Mouse (Mus musculus) embryonic facial prominence, embryonic 10.5 days (tissue): ENCODE results near the gene Pcca. TPM values are rescaled to one million over a fixed set of nuclear protein-coding genes. Genes with fewer than 3 reads are reported as not detected.

Experiments
- DNase-seq: peaks from one replicate; pipeline ENCODE4 v3.0.0-alpha.2; 2017; ENCODE audit warnings: low spot score
- H3K27ac ChIP-seq: fragments of 300-500 bp; sonication (generic); replicated peaks from 2 replicates; pipeline ENCODE4 v1.5.1; 2016; ENCODE audit warnings: mild to moderate bottlenecking
- H3K27me3 ChIP-seq: fragments of 300-500 bp; sonication (generic); replicated peaks from 2 replicates; pipeline ENCODE4 v1.6.1; 2016; ENCODE audit warnings: low read depth, mild to moderate bottlenecking; ENCODE audit not compliant: poor library complexity, severe bottlenecking
- H3K36me3 ChIP-seq: fragments of 300-500 bp; sonication (generic); replicated peaks from 2 replicates; pipeline ENCODE4 v1.6.1; 2016; ENCODE audit warnings: mild to moderate bottlenecking, moderate library complexity
- H3K4me1 ChIP-seq: fragments of 300-500 bp; sonication (generic); 2 replicates; pipeline ENCODE4 v1.6.1; 2016
- H3K4me3 ChIP-seq: fragments of 300-500 bp; sonication (generic); 2 replicates; pipeline ENCODE4 v1.5.1; 2016; ENCODE audit warnings: mild to moderate bottlenecking, moderate library complexity
- H3K9me3 ChIP-seq: fragments of 300-500 bp; sonication (generic); 2 replicates; pipeline ENCODE4 v1.6.1; 2016; ENCODE audit warnings: mild to moderate bottlenecking
- WGBS: fragments of 180-500 bp; shearing (Covaris S2); methylation state at CpG from one replicate; pipeline ENCODE4 v1.1.7; 2016; 5-methylcytosine and 5-hydroxymethylcytosine counted together
- polyA plus RNA-seq: library from polyadenylated mRNA; unstranded; fragments of >200 nt; fragmentation: Nextera tagmentation; extraction: Ambion mirVana; gene quantifications from 2 replicates; pipeline ENCODE4 v1.2.1, GENCODE M21; 2016

Pcca gene
- polyA plus RNA-seq, 1 experiment from 2014 or later: 29.1 TPM

DNA sequence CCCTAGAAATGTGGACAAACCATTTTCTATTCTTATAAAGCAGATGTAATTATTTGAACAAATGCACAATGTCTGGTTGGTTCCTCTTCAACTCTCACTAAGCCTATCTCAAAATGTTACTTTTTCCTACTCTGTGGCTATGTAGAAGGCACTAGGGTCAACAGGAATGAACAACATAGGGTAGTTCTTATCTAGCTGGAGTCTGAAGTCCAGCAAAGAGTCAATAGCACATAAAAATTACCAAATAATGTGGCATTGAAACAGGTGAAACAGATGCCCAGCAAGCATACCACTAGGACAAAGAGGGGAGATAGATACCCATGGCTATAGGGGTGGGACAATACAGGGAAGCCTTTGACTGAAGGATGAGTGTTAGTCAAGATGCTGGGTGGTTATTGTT is 377.1 kb downstream of the Pcca start:
- Histone ChIP-seq H3K4me3 (no peak overlapping the region), H3K27me3 (peaks cover 20% of the 10 kb centered on the region), H3K27ac (no peak overlapping the region), H3K36me3 (peaks cover 5% of the 10 kb centered on the region; the same call in 1 of the 2 replicates), H3K9me3 (peaks cover 7% of the 10 kb centered on the region; the same call in 1 of the 2 replicates), H3K4me1 (peaks cover 7% of the 10 kb centered on the region)
- DNase-seq: no peak

DNA sequence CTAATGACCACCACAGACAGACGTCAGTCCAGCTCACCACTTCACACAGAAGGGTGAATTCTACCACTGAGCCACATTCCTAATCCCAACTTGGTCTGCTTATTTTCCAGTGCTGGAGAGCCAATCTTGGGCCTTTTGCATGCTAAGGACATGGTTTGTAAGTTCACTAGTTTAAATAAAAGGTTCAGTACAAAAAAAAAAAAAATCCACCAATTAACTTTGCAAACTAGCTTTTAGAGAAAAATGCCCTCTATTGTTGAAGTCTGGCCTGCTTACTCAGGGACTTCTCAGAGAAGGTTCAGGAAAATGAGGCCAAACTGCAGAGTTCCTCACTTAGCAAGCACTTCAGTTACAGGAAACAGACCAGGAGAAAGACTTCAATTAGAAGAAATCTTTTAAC is 378.0 kb downstream of the Pcca start:
- Histone ChIP-seq H3K4me3 (peak overlapping the region; percentile 77), H3K9me3 (peaks cover 5% of the 10 kb centered on the region; the same call in 1 of the 2 replicates), H3K4me1 (peaks cover 7% of the 10 kb centered on the region), H3K36me3 (peaks cover 7% of the 10 kb centered on the region; the same call in 1 of the 2 replicates), H3K27ac (no peak overlapping the region), H3K27me3 (peaks cover 20% of the 10 kb centered on the region)
- DNase-seq: no peak
- 39% methylated on average over 1 of the region's 1 CpGs for WGBS

DNA sequence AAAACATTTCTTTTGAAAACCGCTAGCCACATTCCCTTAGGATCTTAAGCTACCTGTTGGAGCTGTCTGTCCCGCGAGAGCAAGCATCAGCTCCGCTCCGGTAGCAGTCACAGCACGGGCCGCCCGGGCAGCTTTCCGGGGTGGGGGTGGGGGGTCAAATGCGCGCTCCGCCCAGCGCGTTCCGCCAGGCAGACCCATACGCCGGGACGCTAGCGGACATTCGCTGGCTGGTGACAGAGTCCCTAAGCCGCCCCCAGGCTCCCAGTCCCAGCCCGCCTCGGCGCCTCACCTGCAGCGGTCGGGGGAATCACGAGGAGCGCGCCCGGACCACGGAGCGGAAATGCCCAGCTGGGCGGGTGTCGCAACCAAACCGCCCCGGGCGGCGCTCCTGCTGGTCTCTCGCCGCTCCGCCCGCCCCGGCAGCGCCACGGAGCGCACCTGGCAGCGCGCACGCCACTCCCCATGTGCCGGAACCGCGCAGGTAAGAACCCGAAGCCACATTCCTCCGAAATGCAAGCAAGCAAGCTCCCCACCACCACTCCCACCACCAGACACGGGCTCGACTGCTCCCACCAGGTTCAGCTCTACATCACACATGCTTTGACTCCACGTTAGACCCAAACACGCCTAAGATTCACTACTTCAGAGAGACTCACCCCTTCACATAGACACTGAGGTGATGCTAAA is 378.8 kb downstream of the Pcca start:
- WGBS: under 1% methylated on average over 57 of the region's 58 CpGs
- peaks cover 7% of the 10 kb centered on the region; the same call in 1 of the 2 replicates for H3K36me3 ChIP-seq
- peaks cover 7% of the 10 kb centered on the region for H3K4me1 ChIP-seq
- peaks cover 20% of the 10 kb centered on the region for H3K27me3 ChIP-seq
- 0 out of 2 replicates have a peak, but pooled peaks cover 2% of the 10 kb centered on the region for H3K9me3 ChIP-seq
- H3K27ac ChIP-seq: peak overlapping the region; percentile 82
- DNase-seq: peak; percentile 77
- H3K4me3 ChIP-seq: peak overlapping the region; percentile 77

GRCm38 (mm10) chr14:122913657-122914056 is 379.5 kb downstream of the Pcca start, which contains the start of gene Ggact:
Ggact (minus strand) TSS chr14:122913757.
- H3K27me3 ChIP-seq: peaks cover 20% of the 10 kb centered on the region
- 76% methylated on average over 6 of the region's 6 CpGs for WGBS
- H3K36me3 ChIP-seq: peaks cover 4% of the 10 kb centered on the region; the same call in 1 of the 2 replicates
- peak within 1 kb of the TSS; percentile 77 for H3K4me3 ChIP-seq
- DNase-seq: no peak
- peaks cover 7% of the 10 kb centered on the region for H3K4me1 ChIP-seq
- H3K9me3 ChIP-seq: no peaks in the 10 kb centered on the region
- H3K27ac ChIP-seq: peak within 1 kb of the TSS; percentile 82

DNA sequence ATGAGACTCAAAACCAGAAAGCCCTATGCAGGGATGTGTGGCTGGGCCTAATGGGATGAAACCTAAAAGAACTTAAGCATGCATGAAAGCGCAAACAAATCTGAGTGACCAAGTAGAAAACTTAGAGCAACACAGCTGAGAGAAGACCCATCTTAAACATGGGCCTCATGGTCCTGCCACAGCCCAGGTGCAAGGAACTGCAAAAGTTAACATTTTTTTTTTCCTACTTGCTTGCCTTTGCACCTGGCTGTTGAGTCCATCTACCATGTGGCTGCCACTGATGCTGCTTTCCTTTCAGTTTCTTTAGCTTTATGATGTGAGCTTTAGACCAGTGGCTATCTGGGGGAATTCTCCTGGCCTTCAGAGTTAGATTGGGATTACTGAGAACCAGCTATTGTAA is 383.6 kb downstream of the Pcca start:
- WGBS: 92% methylated on average over 1 of the region's 1 CpGs
- H3K36me3 ChIP-seq: peaks cover 18% of the 10 kb centered on the region
- peaks cover 7% of the 10 kb centered on the region for H3K4me1 ChIP-seq
- H3K27ac ChIP-seq: no peak overlapping the region
- DNase-seq: no peak
- H3K27me3 ChIP-seq: peaks cover 10% of the 10 kb centered on the region
- H3K4me3 ChIP-seq: no peak overlapping the region
- H3K9me3 ChIP-seq: no peaks in the 10 kb centered on the region

DNA sequence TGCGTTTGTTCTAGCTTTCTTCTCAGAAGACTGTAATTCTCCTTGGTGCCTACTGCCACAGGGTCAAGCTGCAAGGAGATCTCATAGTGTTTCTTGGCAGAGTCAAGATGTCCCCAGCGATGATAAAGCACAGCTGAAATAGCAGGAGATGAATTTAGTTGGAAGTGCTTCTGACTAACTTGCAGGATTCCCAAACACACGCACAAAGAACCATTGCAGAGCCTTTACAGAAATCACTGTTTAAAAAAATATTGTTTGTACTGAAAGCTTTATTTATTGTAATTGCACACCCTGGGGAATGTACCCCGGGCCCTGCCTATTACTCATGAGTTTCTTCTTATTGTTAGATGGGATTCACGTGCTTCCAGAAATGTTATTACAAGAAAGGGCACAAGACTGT is 385.9 kb downstream of the Pcca start:
- WGBS: 76% methylated on average over 5 of the region's 5 CpGs

GRCm38 (mm10) chr14:122936460-122936859 is 402.3 kb downstream of the Pcca start:
- 87% methylated on average over 1 of the region's 1 CpGs for WGBS
- DNase-seq: no peak
- Histone ChIP-seq H3K27me3 (no peaks in the 10 kb centered on the region), H3K27ac (no peak overlapping the region), H3K36me3 (peaks cover 75% of the 10 kb centered on the region), H3K9me3 (no peaks in the 10 kb centered on the region), H3K4me1 (no peaks in the 10 kb centered on the region), H3K4me3 (no peak overlapping the region)

More for the DNA sequence above, 385.9 kb downstream of the Pcca start:
- Histone ChIP-seq H3K27me3 (no peaks in the 10 kb centered on the region), H3K4me3 (no peak overlapping the region), H3K9me3 (no peaks in the 10 kb centered on the region), H3K36me3 (peaks cover 33% of the 10 kb centered on the region), H3K27ac (no peak overlapping the region), H3K4me1 (no peaks in the 10 kb centered on the region)
- DNase-seq: no peak

Other genes with a start within 250 kb of the Pcca start
- 0.50 and 0.56 TPM in 2 replicates for gene Gm5089, start 83.2 kb upstream of the Pcca start, polyA plus RNA-seq
- gene Zic5, start 68.6 kb upstream of the Pcca start, polyA plus RNA-seq: 6.2 and 6.9 TPM in 2 replicates
- gene Zic2, start 58.9 kb upstream of the Pcca start, polyA plus RNA-seq: 2.2 and 2.4 TPM in 2 replicates
- 0.31 TPM in 1 of 2 replicates, not detected in the other for gene Gm10837, start 43.7 kb upstream of the Pcca start, polyA plus RNA-seq